Mouse (Mus musculus): ENCODE measurements around the gene Stim1. TPM values are rescaled to one million over a fixed set of nuclear protein-coding genes. Genes with fewer than 3 reads are reported as not detected.

The Stim1 gene
- polyA plus RNA-seq, 1 experiment from 2014 or later: 15.1 TPM

- Histone ChIP-seq H3K36me3 (ENCODE audit: control insufficient read depth, insufficient read depth, low read length) (no peaks in the 10 kb centered on the region), H3K27me3 (replicated peaks; ENCODE audit: control insufficient read depth, insufficient read depth, low read length) (no peaks in the 10 kb centered on the region), H3K4me3 (ENCODE audit: low read length) (no peak overlapping the region), H3K4me1 (ENCODE audit: control insufficient read depth, insufficient read depth, low read depth, low read length) (no peaks in the 10 kb centered on the region), H3K27ac (ENCODE audit: low read depth, low read length) (no peak overlapping the region), H3K9ac (ENCODE audit: low read depth, low read length) (no peak overlapping the region), H3K4me2 (ENCODE audit: low read length) (no peak overlapping the region), H3K9me3 (ENCODE audit: control insufficient read depth, low read length) (no peaks in the 10 kb centered on the region)
- WGBS: 90% methylated on average over 5 of the region's 5 CpGs
- ATAC-seq: no peak
These were observed 43.2 kb downstream of the Stim1 start for GRCm38 (mm10) chr7:102310821-102311220.

- WGBS: 89% methylated on average over 4 of the region's 4 CpGs
- ATAC-seq: no peak
- Histone ChIP-seq H3K36me3 (ENCODE audit: control insufficient read depth, insufficient read depth, low read length) (no peaks in the 10 kb centered on the region), H3K4me1 (ENCODE audit: control insufficient read depth, insufficient read depth, low read depth, low read length) (no peaks in the 10 kb centered on the region), H3K27me3 (replicated peaks; ENCODE audit: control insufficient read depth, insufficient read depth, low read length) (no peaks in the 10 kb centered on the region), H3K9ac (ENCODE audit: low read depth, low read length) (no peak overlapping the region), H3K9me3 (ENCODE audit: control insufficient read depth, low read length) (no peaks in the 10 kb centered on the region), H3K27ac (ENCODE audit: low read depth, low read length) (no peak overlapping the region), H3K4me3 (ENCODE audit: low read length) (no peak overlapping the region), H3K4me2 (ENCODE audit: low read length) (no peak overlapping the region)
These were observed 45.4 kb downstream of the Stim1 start for GRCm38 (mm10) chr7:102312840-102313534.

- Histone ChIP-seq H3K9me3 (ENCODE audit: control insufficient read depth, low read length) (no peaks in the 10 kb centered on the region), H3K36me3 (ENCODE audit: control insufficient read depth, insufficient read depth, low read length) (no peaks in the 10 kb centered on the region), H3K9ac (ENCODE audit: low read depth, low read length) (no peak overlapping the region), H3K4me1 (ENCODE audit: control insufficient read depth, insufficient read depth, low read depth, low read length) (no peaks in the 10 kb centered on the region), H3K27me3 (replicated peaks; ENCODE audit: control insufficient read depth, insufficient read depth, low read length) (no peaks in the 10 kb centered on the region), H3K4me2 (ENCODE audit: low read length) (no peak overlapping the region), H3K27ac (ENCODE audit: low read depth, low read length) (no peak overlapping the region), H3K4me3 (ENCODE audit: low read length) (no peak overlapping the region)
- ATAC-seq: no peak
- WGBS: 84% methylated on average over 2 of the region's 2 CpGs
These were observed 45.9 kb downstream of the Stim1 start for GRCm38 (mm10) chr7:102313535-102313863.

- Histone ChIP-seq H3K4me1 (ENCODE audit: control insufficient read depth, insufficient read depth, low read depth, low read length) (no peaks in the 10 kb centered on the region), H3K9me3 (ENCODE audit: control insufficient read depth, low read length) (no peaks in the 10 kb centered on the region), H3K27me3 (replicated peaks; ENCODE audit: control insufficient read depth, insufficient read depth, low read length) (no peaks in the 10 kb centered on the region), H3K4me3 (ENCODE audit: low read length) (no peak overlapping the region), H3K9ac (ENCODE audit: low read depth, low read length) (no peak overlapping the region), H3K27ac (ENCODE audit: low read depth, low read length) (no peak overlapping the region), H3K36me3 (ENCODE audit: control insufficient read depth, insufficient read depth, low read length) (no peaks in the 10 kb centered on the region), H3K4me2 (ENCODE audit: low read length) (no peak overlapping the region)
- no peak for ATAC-seq
- WGBS: 83% methylated on average over 1 of the region's 1 CpGs
These were observed 46.5 kb downstream of the Stim1 start for GRCm38 (mm10) chr7:102314107-102314506.

- Histone ChIP-seq H3K9me3 (ENCODE audit: control insufficient read depth, low read length) (no peaks in the 10 kb centered on the region), H3K4me1 (ENCODE audit: control insufficient read depth, insufficient read depth, low read depth, low read length) (no peaks in the 10 kb centered on the region), H3K36me3 (ENCODE audit: control insufficient read depth, insufficient read depth, low read length) (no peaks in the 10 kb centered on the region), H3K27me3 (replicated peaks; ENCODE audit: control insufficient read depth, insufficient read depth, low read length) (no peaks in the 10 kb centered on the region), H3K4me3 (ENCODE audit: low read length) (no peak overlapping the region), H3K4me2 (ENCODE audit: low read length) (no peak overlapping the region), H3K27ac (ENCODE audit: low read depth, low read length) (no peak overlapping the region), H3K9ac (ENCODE audit: low read depth, low read length) (no peak overlapping the region)
- no peak for ATAC-seq
These were observed 47.3 kb downstream of the Stim1 start for GRCm38 (mm10) chr7:102314908-102315307.

GRCm38 (mm10) chr7:102315435-102315834 is 47.8 kb downstream of the Stim1 start:
- H3K9ac ChIP-seq (ENCODE audit: low read depth, low read length): no peak overlapping the region
- no peak overlapping the region for H3K4me3 ChIP-seq (ENCODE audit: low read length)
- H3K9me3 ChIP-seq (ENCODE audit: control insufficient read depth, low read length): no peaks in the 10 kb centered on the region
- 77% methylated on average over 7 of the region's 7 CpGs for WGBS
- ATAC-seq: no peak
- no peaks in the 10 kb centered on the region for H3K4me1 ChIP-seq (ENCODE audit: control insufficient read depth, insufficient read depth, low read depth, low read length)
- no peaks in the 10 kb centered on the region for H3K36me3 ChIP-seq (ENCODE audit: control insufficient read depth, insufficient read depth, low read length)
- no peaks in the 10 kb centered on the region for H3K27me3 ChIP-seq (replicated peaks; ENCODE audit: control insufficient read depth, insufficient read depth, low read length)
- no peak overlapping the region for H3K27ac ChIP-seq (ENCODE audit: low read depth, low read length)
- no peak overlapping the region for H3K4me2 ChIP-seq (ENCODE audit: low read length)

- no peak overlapping the region for H3K4me3 ChIP-seq (ENCODE audit: low read length)
- no peaks in the 10 kb centered on the region for H3K4me1 ChIP-seq (ENCODE audit: control insufficient read depth, insufficient read depth, low read depth, low read length)
- no peak overlapping the region for H3K27ac ChIP-seq (ENCODE audit: low read depth, low read length)
- no peak for ATAC-seq
- H3K4me2 ChIP-seq (ENCODE audit: low read length): no peak overlapping the region
- no peak overlapping the region for H3K9ac ChIP-seq (ENCODE audit: low read depth, low read length)
- 92% methylated on average over 3 of the region's 3 CpGs for WGBS
- H3K36me3 ChIP-seq (ENCODE audit: control insufficient read depth, insufficient read depth, low read length): no peaks in the 10 kb centered on the region
- H3K9me3 ChIP-seq (ENCODE audit: control insufficient read depth, low read length): no peaks in the 10 kb centered on the region
- no peaks in the 10 kb centered on the region for H3K27me3 ChIP-seq (replicated peaks; ENCODE audit: control insufficient read depth, insufficient read depth, low read length)
These were observed 50.1 kb downstream of the Stim1 start for GRCm38 (mm10) chr7:102317583-102318168.

- no peaks in the 10 kb centered on the region for H3K27me3 ChIP-seq (replicated peaks; ENCODE audit: control insufficient read depth, insufficient read depth, low read length)
- no peaks in the 10 kb centered on the region for H3K9me3 ChIP-seq (ENCODE audit: control insufficient read depth, low read length)
- WGBS: 84% methylated on average over 5 of the region's 5 CpGs
- H3K4me1 ChIP-seq (ENCODE audit: control insufficient read depth, insufficient read depth, low read depth, low read length): no peaks in the 10 kb centered on the region
- no peak overlapping the region for H3K9ac ChIP-seq (ENCODE audit: low read depth, low read length)
- H3K27ac ChIP-seq (ENCODE audit: low read depth, low read length): no peak overlapping the region
- H3K4me3 ChIP-seq (ENCODE audit: low read length): no peak overlapping the region
- H3K36me3 ChIP-seq (ENCODE audit: control insufficient read depth, insufficient read depth, low read length): no peaks in the 10 kb centered on the region
- no peak overlapping the region for H3K4me2 ChIP-seq (ENCODE audit: low read length)
- no peak for ATAC-seq
These were observed 54.5 kb downstream of the Stim1 start for GRCm38 (mm10) chr7:102322137-102322536.

- Histone ChIP-seq H3K9ac (ENCODE audit: low read depth, low read length) (no peak overlapping the region), H3K4me3 (ENCODE audit: low read length) (no peak overlapping the region), H3K4me1 (ENCODE audit: control insufficient read depth, insufficient read depth, low read depth, low read length) (no peaks in the 10 kb centered on the region), H3K36me3 (ENCODE audit: control insufficient read depth, insufficient read depth, low read length) (no peaks in the 10 kb centered on the region), H3K27ac (ENCODE audit: low read depth, low read length) (no peak overlapping the region), H3K4me2 (ENCODE audit: low read length) (no peak overlapping the region), H3K27me3 (replicated peaks; ENCODE audit: control insufficient read depth, insufficient read depth, low read length) (no peaks in the 10 kb centered on the region), H3K9me3 (ENCODE audit: control insufficient read depth, low read length) (no peaks in the 10 kb centered on the region)
- ATAC-seq: no peak
These were observed 58.7 kb downstream of the Stim1 start for GRCm38 (mm10) chr7:102326323-102326722.

All from hindbrain, embryonic 16.5 days (tissue).